Mouse (Mus musculus) adrenal gland, adult 10 weeks (tissue): ENCODE measurements around the gene Inpp4b. TPM values are rescaled to one million over a fixed set of nuclear protein-coding genes. Genes with fewer than 3 reads are reported as not detected.

Source experiments
- polyA plus RNA-seq: library from polyadenylated mRNA; stranded (reverse); fragments of 350-450 nt; fragmentation: Illumina TruSeq; extraction: RNeasy Lipid Tissue Mini Kit (QIAGEN cat#74804); gene quantifications from one replicate; pipeline ENCODE4 v1.2.3, GENCODE M21; 2014; ENCODE audit warnings: low read depth, low replicate concordance

Gene Inpp4b
- polyA plus RNA-seq, result 15.6 TPM

DNA sequence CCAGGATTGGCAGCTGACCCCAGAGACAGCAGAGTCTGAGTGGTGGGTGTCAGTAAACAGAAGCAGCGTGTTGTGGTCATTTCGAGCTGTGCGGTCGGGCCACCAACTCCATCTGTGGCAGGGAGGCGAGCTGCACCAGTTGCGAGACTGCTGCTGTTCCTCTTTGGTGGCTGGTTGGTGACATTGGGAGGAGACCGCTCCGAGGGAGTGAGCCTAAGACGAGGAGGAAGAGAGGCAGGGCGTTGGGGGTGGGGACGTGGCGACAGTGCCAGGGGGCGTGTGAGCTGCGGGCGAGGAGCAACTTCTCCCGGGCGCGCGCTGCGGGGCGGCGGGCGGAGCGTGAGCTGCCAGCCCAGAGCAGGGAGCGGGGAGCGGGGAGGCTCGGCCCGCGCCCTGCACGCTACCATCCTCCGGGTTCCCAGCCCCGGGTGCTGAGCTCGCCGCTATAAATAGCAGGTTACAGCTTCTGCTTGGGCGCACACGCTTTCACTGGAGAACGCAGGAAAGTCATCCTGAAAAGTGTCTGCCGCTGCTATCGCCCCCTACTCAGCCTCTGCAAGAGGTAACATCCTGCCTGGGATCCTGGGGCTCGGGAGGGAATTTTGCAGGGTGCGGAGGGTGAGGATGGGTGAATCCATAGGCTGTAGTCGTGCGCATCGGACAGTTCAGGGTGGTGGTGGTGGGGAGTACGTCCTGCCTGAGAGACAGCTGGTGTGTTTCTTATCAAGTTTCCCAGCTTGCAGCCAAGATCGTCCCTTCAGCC, at the start of gene Inpp4b:
Gene Inpp4b, plus strand, starts transcription at position 321 of the 763 bp plus-strand sequence.

